Mouse (Mus musculus): Measurements from ENCODE around the gene Mutyh. TPM values are rescaled to one million over a fixed set of nuclear protein-coding genes. Genes with fewer than 3 reads are reported as not detected.

Gene Mutyh
- polyA plus RNA-seq, 1 experiment from 2014 or later, result 17.7 TPM

Other genes starting within 250 kb of the Mutyh start
- 2.5 and 4.6 TPM in 2 replicates for gene Ccdc17, start 211.1 kb upstream of the Mutyh start, polyA plus RNA-seq (2016; fragmentation: Nextera tagmentation; extraction: Ambion mirVana)
- gene Nasp, start 179.8 kb upstream of the Mutyh start, polyA plus RNA-seq (2016; fragmentation: Nextera tagmentation; extraction: Ambion mirVana), result 296 TPM in 2 replicates
- 513 and 521 TPM in 2 replicates for gene Akr1a1, start 156.0 kb upstream of the Mutyh start, polyA plus RNA-seq (2016; fragmentation: Nextera tagmentation; extraction: Ambion mirVana)
- gene Prdx1, start 122.2 kb upstream of the Mutyh start, polyA plus RNA-seq (2016; fragmentation: Nextera tagmentation; extraction: Ambion mirVana), result 914 and 930 TPM in 2 replicates
- gene Mmachc, start 99.3 kb upstream of the Mutyh start, polyA plus RNA-seq (2016; fragmentation: Nextera tagmentation; extraction: Ambion mirVana), result 36.0 and 37.3 TPM in 2 replicates
- gene Ccdc163, start 99.2 kb upstream of the Mutyh start, polyA plus RNA-seq (2016; fragmentation: Nextera tagmentation; extraction: Ambion mirVana), result 26.6 and 28.5 TPM in 2 replicates
- 6.5 and 6.7 TPM in 2 replicates for gene Tesk2, start 86.8 kb upstream of the Mutyh start, polyA plus RNA-seq (2016; fragmentation: Nextera tagmentation; extraction: Ambion mirVana)
- gene Toe1, start 83 bp upstream of the Mutyh start, polyA plus RNA-seq (2016; fragmentation: Nextera tagmentation; extraction: Ambion mirVana), result 32.0 and 34.1 TPM in 2 replicates
- 0.96 and 1.6 TPM in 2 replicates for gene Hpdl, start 14.0 kb downstream of the Mutyh start, polyA plus RNA-seq (2016; fragmentation: Nextera tagmentation; extraction: Ambion mirVana)
- 12.0 and 13.3 TPM in 2 replicates for gene Zswim5, start 69.7 kb downstream of the Mutyh start, polyA plus RNA-seq (2016; fragmentation: Nextera tagmentation; extraction: Ambion mirVana)
- gene Urod, start 186.7 kb downstream of the Mutyh start, polyA plus RNA-seq (2016; fragmentation: Nextera tagmentation; extraction: Ambion mirVana), result 76.0 and 78.0 TPM in 2 replicates
- gene Hectd3, start 187.6 kb downstream of the Mutyh start, polyA plus RNA-seq (2016; fragmentation: Nextera tagmentation; extraction: Ambion mirVana), result 17.1 and 21.2 TPM in 2 replicates
- gene Eif2b3, start 211.7 kb downstream of the Mutyh start, polyA plus RNA-seq (2016; fragmentation: Nextera tagmentation; extraction: Ambion mirVana), result 41.0 and 44.1 TPM in 2 replicates

All from forebrain, embryonic 12.5 days (tissue).